Mouse (Mus musculus): ENCODE measurements at regions not wholly inside any gene's neighbourhood (a gene's known extent, or its start where the extent isn't known, plus 50 kb on each side); places are given as distances from the start of the nearest gene placed in this dataset.

- no peak overlapping the region for H3K9ac ChIP-seq (ENCODE audit: insufficient read depth, low read depth, low read length, poor library complexity, severe bottlenecking)
Measured at GRCm38 (mm10) chr15:27413486-27413885, 53.0 kb upstream of the Ank start.

GRCm38 (mm10) chr15:27414819-27415218, 51.7 kb upstream of the Ank start:
- no peaks in the 10 kb centered on the region for H3K4me1 ChIP-seq (ENCODE audit: control insufficient read depth in 2 of 2, insufficient read depth in 2 of 2, low read length in 2 of 2, poor library complexity in 1 of 2)
- H3K36me3 ChIP-seq (ENCODE audit: control insufficient read depth, insufficient read depth, low read length, poor library complexity, severe bottlenecking), result no peaks in the 10 kb centered on the region
- H3K9me3 ChIP-seq (ENCODE audit: control insufficient read depth, insufficient read depth, low read depth, low read length), result no peaks in the 10 kb centered on the region
- no peak overlapping the region for H3K4me3 ChIP-seq (ENCODE audit: insufficient read depth in 1 of 2, low read depth in 1 of 2, low read length in 2 of 2, poor library complexity in 1 of 2, severe bottlenecking in 1 of 2)
- H3K9ac ChIP-seq (ENCODE audit: insufficient read depth, low read depth, low read length, poor library complexity, severe bottlenecking), result no peak overlapping the region
- no peak overlapping the region for H3K27ac ChIP-seq (ENCODE audit: insufficient read depth, low read depth, low read length, poor library complexity, severe bottlenecking)
- no peak for TF ChIP-seq HCFC1 (IDR thresholded peaks at IDR 0.05; ENCODE audit: borderline replicate concordance, insufficient read depth, low read length)
- no peak for TF ChIP-seq MAFK (IDR thresholded peaks at IDR 0.05; ENCODE audit: insufficient read depth, low read depth, low read length)
- no peak for TF ChIP-seq ZC3H11A (IDR thresholded peaks at IDR 0.05; ENCODE audit: borderline replicate concordance, low read depth, low read length)
- no peak for TF ChIP-seq ZNF384 (IDR thresholded peaks at IDR 0.05; ENCODE audit: low read depth, low read length)
- no peak for TF ChIP-seq CHD2 (IDR thresholded peaks at IDR 0.05; ENCODE audit: low read depth, low read length)
- in situ Hi-C loops (cut with MboI; ENCODE audit: low sequenced_read_pairs in 2 of 2, unreplicated experiment in 2 of 2), result no loop called here
- DNase-seq (ENCODE audit: low read depth, low spot score), result no peak

More at GRCm38 (mm10) chr15:27413486-27413885, 53.0 kb upstream of the Ank start:
- DNase-seq (ENCODE audit: low read depth, low spot score), result no peak
- Histone ChIP-seq H3K4me3 (ENCODE audit: insufficient read depth in 1 of 2, low read depth in 1 of 2, low read length in 2 of 2, poor library complexity in 1 of 2, severe bottlenecking in 1 of 2) (no peak overlapping the region), H3K9me3 (ENCODE audit: control insufficient read depth, insufficient read depth, low read depth, low read length) (no peaks in the 10 kb centered on the region), H3K36me3 (ENCODE audit: control insufficient read depth, insufficient read depth, low read length, poor library complexity, severe bottlenecking) (no peaks in the 10 kb centered on the region), H3K27ac (ENCODE audit: insufficient read depth, low read depth, low read length, poor library complexity, severe bottlenecking) (no peak overlapping the region), H3K4me1 (ENCODE audit: control insufficient read depth in 2 of 2, insufficient read depth in 2 of 2, low read length in 2 of 2, poor library complexity in 1 of 2) (no peaks in the 10 kb centered on the region)
- in situ Hi-C loops (cut with MboI; ENCODE audit: low sequenced_read_pairs in 2 of 2, unreplicated experiment in 2 of 2), result no loop called here
- no peak for TF ChIP-seq CHD2 (IDR thresholded peaks at IDR 0.05; ENCODE audit: low read depth, low read length)
- no peak for TF ChIP-seq ZNF384 (IDR thresholded peaks at IDR 0.05; ENCODE audit: low read depth, low read length)
- no peak for TF ChIP-seq ZC3H11A (IDR thresholded peaks at IDR 0.05; ENCODE audit: borderline replicate concordance, low read depth, low read length)
- no peak for TF ChIP-seq MAFK (IDR thresholded peaks at IDR 0.05; ENCODE audit: insufficient read depth, low read depth, low read length)
- no peak for TF ChIP-seq HCFC1 (IDR thresholded peaks at IDR 0.05; ENCODE audit: borderline replicate concordance, insufficient read depth, low read length)
